Mouse (Mus musculus) heart, embryonic 13.5 days (tissue): ENCODE measurements at regions not wholly inside any gene's neighbourhood (a gene's known extent, or its start where the extent isn't known, plus 50 kb on each side); places are given as distances from the start of the nearest gene placed in this dataset.
"Not testable (repeated sequence)": the region's sequence is repeated elsewhere in the genome, so short reads cannot be mapped to it uniquely, and the experiment has no call there.

Source experiments
- ATAC-seq: fragments of 200-750 bp; cut with Nextera tagmentation; 2 replicates; pipeline ENCODE4 v1.8.0; 2017; ENCODE audit warnings: moderate TSS enrichment; ENCODE audit not compliant: insufficient number of reproducible peaks, low FRiP score, low TSS enrichment; ENCODE audit errors: extremely low read depth
- H3K27ac ChIP-seq: fragments of 300-500 bp; sonication (generic); replicated peaks from 2 replicates; pipeline ENCODE4 v1.5.1; 2015; ENCODE audit warnings: moderate library complexity, mild to moderate bottlenecking, inconsistent platforms
- H3K27me3 ChIP-seq: fragments of 300-500 bp; sonication (generic); replicated peaks from 2 replicates; pipeline ENCODE4 v1.6.1; 2015; ENCODE audit warnings: mild to moderate bottlenecking, inconsistent platforms
- H3K36me3 ChIP-seq: fragments of 300-500 bp; sonication (generic); 2 replicates; pipeline ENCODE4 v1.6.1; 2015; ENCODE audit warnings: mild to moderate bottlenecking, inconsistent platforms
- H3K4me1 ChIP-seq: fragments of 300-500 bp; sonication (generic); 2 replicates; pipeline ENCODE4 v1.6.1; 2015; ENCODE audit warnings: inconsistent platforms
- H3K4me2 ChIP-seq: fragments of 300-500 bp; sonication (generic); 2 replicates; pipeline ENCODE4 v1.6.1; 2015; ENCODE audit warnings: inconsistent platforms, mild to moderate bottlenecking, moderate library complexity
- H3K4me3 ChIP-seq: fragments of 300-500 bp; sonication (generic); 2 replicates; pipeline ENCODE4 v1.5.1; 2015; ENCODE audit warnings: moderate library complexity, mild to moderate bottlenecking, inconsistent platforms
- H3K9ac ChIP-seq: fragments of 300-500 bp; sonication (generic); 2 replicates; pipeline ENCODE4 v1.6.1; 2015; ENCODE audit warnings: inconsistent platforms, mild to moderate bottlenecking, moderate library complexity
- H3K9me3 ChIP-seq: fragments of 300-500 bp; sonication (generic); 2 replicates; pipeline ENCODE4 v1.6.1; 2016; ENCODE audit warnings: inconsistent platforms
- WGBS: fragments of 180-500 bp; shearing (Covaris S2); methylation state at CpG from one replicate; pipeline ENCODE4 v1.1.7; 2015; ENCODE audit warnings: mixed read lengths; 5-methylcytosine and 5-hydroxymethylcytosine counted together

DNA sequence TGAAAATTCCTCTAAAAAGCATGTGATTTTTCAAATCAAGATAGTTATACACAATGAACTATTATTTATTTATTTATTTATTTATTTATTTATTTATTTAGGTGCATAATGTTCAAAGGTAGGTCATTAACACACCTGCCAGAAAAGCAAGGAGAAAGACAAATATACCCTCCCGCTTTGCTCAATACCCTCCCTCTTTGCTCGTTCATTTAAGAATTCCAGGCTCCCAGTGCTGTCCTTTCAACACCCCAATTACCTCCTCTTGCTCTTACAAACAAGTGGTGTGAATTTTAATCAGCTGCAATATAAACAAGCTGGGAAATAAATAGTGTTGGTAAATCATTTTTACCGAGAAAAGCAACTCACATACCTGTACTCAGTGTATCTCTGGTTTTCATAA lies 1041.6 kb upstream of the Gje1 start:
- no peaks in the 10 kb centered on the region for H3K9me3 ChIP-seq
- H3K4me3 ChIP-seq: peak overlapping the region; percentile 31
- peak overlapping the region; percentile 25; the same call in 1 of the 2 replicates for H3K27ac ChIP-seq
- H3K9ac ChIP-seq: no peak overlapping the region
- H3K27me3 ChIP-seq: no peaks in the 10 kb centered on the region
- WGBS: 14% methylated on average over 3 of the region's 3 CpGs
- no peaks in the 10 kb centered on the region for H3K36me3 ChIP-seq
- H3K4me1 ChIP-seq: peaks cover 14% of the 10 kb centered on the region
- peak overlapping the region; percentile 61 for H3K4me2 ChIP-seq
- no peak for ATAC-seq

DNA sequence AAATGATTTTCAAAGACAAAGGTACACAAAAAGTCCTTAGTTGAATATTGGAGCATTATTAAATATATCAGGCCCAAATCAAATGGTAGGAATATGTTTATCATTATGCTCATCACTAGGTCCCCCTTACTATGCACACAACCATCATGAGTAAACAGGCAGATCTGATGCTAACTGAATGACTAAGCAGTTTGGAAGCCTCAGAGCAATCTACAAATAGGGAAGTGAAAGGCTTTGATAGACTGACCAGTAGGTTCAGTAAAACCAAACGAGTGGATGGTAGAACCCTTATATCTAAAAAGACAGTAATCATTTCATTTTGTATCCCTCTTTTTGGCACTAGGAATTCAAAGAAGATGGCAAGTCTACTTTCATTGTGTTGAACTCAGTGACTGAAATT lies 1039.5 kb upstream of the Gje1 start:
- no peak overlapping the region for H3K27ac ChIP-seq
- H3K4me2 ChIP-seq: no peak overlapping the region
- WGBS: 55% methylated on average over 1 of the region's 1 CpGs
- no peak overlapping the region for H3K4me3 ChIP-seq
- no peaks in the 10 kb centered on the region for H3K9me3 ChIP-seq
- no peak overlapping the region for H3K9ac ChIP-seq
- H3K36me3 ChIP-seq: no peaks in the 10 kb centered on the region
- peaks cover 14% of the 10 kb centered on the region for H3K4me1 ChIP-seq
- ATAC-seq: no peak
- no peaks in the 10 kb centered on the region for H3K27me3 ChIP-seq

DNA sequence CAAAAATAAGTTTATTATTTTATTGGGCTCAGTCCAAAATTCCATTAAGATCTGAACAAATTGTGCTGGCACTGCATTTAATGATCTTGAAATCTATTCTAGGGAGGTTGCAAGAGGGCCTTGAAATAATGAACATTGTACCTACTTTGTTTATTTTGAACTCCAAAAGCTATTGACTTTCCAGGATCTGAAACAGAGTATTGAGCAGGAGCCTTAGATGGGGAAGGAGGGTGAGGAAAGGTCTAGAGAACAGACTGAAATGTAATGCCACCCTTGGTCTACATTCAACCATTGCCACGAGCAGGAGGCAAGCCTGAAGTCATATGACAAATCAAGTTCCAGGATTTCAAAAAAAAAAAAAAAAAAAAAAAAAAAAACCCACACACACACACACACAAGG lies 1028.9 kb upstream of the Gje1 start:
- no peak overlapping the region for H3K27ac ChIP-seq
- 50% methylated on average over 1 of the region's 1 CpGs for WGBS
- no peaks in the 10 kb centered on the region for H3K4me1 ChIP-seq
- no peaks in the 10 kb centered on the region for H3K36me3 ChIP-seq
- H3K9ac ChIP-seq: no peak overlapping the region
- no peak overlapping the region for H3K4me3 ChIP-seq
- ATAC-seq: no peak
- H3K9me3 ChIP-seq: no peaks in the 10 kb centered on the region
- no peak overlapping the region for H3K4me2 ChIP-seq
- H3K27me3 ChIP-seq: no peaks in the 10 kb centered on the region

DNA sequence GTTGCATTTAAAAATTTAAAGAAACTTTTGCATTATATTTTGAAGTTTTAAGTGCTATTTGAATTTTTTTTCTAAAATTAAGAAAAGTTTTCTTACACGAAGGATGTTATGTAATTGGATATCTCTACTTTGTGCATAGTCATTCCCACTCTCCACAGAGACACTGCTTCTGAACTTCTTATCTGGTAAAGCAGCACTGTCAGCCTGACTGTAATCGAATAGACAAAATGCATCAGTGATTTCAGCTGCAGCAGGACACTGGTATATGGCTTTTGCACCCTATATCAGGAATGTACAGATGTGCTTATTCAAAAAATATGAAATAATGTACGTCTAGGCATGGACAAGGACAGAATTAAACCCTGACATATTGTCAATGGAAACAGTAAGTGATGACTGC lies 1020.6 kb upstream of the Gje1 start:
- no peak for ATAC-seq

DNA sequence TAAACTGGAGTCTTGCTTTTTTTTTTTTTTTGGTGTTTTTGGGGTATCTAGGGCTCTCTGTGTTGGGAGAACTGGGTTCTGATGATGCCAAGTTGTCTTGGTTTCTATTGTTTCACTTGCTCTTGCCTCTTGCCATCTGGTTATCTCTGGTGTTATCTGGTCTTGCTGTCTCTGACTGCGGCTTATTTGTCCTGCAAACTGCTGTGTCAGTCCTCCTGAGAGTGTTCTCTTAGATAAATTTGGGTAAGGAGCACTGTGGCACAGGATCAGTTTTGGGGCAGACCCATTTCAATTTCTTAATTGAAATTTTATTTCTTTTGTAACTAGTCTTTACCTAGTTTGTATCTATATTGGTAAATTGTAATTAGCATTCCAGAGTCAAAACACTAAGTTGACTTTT lies 1013.3 kb upstream of the Gje1 start:
- no peaks in the 10 kb centered on the region for H3K36me3 ChIP-seq
- H3K4me2 ChIP-seq: no peak overlapping the region
- no peak overlapping the region for H3K4me3 ChIP-seq
- no peak overlapping the region for H3K27ac ChIP-seq
- no peaks in the 10 kb centered on the region for H3K27me3 ChIP-seq
- no peaks in the 10 kb centered on the region for H3K9me3 ChIP-seq
- 52% methylated on average over 1 of the region's 1 CpGs for WGBS
- ATAC-seq: no peak
- no peak overlapping the region for H3K9ac ChIP-seq
- H3K4me1 ChIP-seq: no peaks in the 10 kb centered on the region

More for the DNA sequence above, 1020.6 kb upstream of the Gje1 start:
- no peak overlapping the region for H3K4me2 ChIP-seq
- H3K4me3 ChIP-seq: no peak overlapping the region
- H3K36me3 ChIP-seq: no peaks in the 10 kb centered on the region
- H3K27ac ChIP-seq: no peak overlapping the region
- WGBS: 51% methylated on average over 3 of the region's 3 CpGs
- no peaks in the 10 kb centered on the region for H3K27me3 ChIP-seq
- H3K4me1 ChIP-seq: no peaks in the 10 kb centered on the region
- H3K9ac ChIP-seq: no peak overlapping the region
- no peaks in the 10 kb centered on the region for H3K9me3 ChIP-seq

DNA sequence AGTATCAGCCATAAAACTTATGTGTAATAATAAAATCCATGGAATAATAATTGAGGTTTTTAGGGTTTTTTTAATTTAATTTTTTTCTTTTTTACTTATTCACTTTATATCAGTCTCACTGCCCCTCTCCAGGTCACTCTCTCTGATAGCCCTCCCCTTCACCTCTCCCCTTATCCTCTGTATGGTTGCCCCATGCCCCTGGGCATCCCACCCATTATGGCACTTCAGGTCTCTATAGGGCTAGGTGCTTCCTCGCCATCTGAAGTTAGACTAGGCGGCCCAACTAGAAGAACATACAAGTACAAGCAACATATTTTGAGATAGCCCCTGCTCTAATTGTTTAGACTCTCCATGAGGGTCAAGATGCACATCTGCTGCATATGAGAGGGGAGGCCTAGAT lies 979.9 kb upstream of the Gje1 start:
- WGBS: 84% methylated on average over 2 of the region's 2 CpGs
- no peaks in the 10 kb centered on the region for H3K36me3 ChIP-seq

DNA sequence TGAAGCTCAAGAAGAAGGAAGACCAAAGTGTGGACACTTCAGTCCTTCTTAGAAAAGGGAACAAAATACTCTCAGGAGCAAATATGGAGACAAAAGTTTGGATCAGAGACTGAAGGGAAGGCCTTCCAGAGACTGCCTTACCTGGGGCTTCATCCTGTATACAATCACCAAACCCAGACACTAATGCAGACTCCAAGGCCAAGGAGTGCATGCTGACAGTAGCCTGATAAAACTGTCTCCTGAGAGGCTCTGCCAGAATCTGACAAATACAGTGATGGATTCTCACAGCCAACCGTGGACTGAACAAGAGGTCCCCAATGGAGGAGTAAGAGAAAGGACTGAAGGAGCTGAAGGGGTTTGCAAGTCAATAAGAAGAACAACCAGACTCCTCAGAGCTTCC lies 979.0 kb upstream of the Gje1 start:
- Histone ChIP-seq H3K4me1 (no peaks in the 10 kb centered on the region), H3K4me3 (no peak overlapping the region), H3K27ac (no peak overlapping the region), H3K9ac (no peak overlapping the region), H3K4me2 (no peak overlapping the region), H3K27me3 (no peaks in the 10 kb centered on the region), H3K36me3 (no peaks in the 10 kb centered on the region), H3K9me3 (no peaks in the 10 kb centered on the region)
- 66% methylated on average over 1 of the region's 1 CpGs for WGBS
- no peak for ATAC-seq

More for the DNA sequence above, 979.9 kb upstream of the Gje1 start:
- H3K9me3 ChIP-seq: no peaks in the 10 kb centered on the region
- no peaks in the 10 kb centered on the region for H3K4me1 ChIP-seq
- H3K4me2 ChIP-seq: no peak overlapping the region
- no peak overlapping the region for H3K4me3 ChIP-seq
- H3K27ac ChIP-seq: no peak overlapping the region
- no peak overlapping the region for H3K9ac ChIP-seq
- H3K27me3 ChIP-seq: no peaks in the 10 kb centered on the region
- ATAC-seq: no peak

DNA sequence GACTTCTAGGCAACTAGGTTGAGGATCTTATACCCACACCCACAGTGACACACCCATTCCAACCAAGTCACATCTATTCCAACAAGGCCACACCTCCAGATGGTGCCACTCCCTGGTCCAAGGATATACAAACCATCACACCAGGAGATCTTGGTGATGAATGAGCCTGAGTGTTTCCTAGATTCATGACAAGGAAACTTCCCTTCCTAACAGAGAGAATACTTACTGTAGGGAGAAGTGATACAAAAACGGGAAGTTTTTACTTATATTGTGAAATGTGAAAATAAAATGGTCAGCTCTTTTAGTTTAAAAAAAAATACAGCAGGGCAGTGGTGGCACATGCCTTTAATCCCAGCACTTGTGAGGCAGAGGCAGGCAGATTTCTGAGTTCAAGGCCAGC lies 953.6 kb upstream of the Gje1 start:
- WGBS: 72% methylated on average over 1 of the region's 1 CpGs
- ATAC-seq, H3K27ac ChIP-seq, H3K4me3 ChIP-seq, H3K9ac ChIP-seq, H3K4me2 ChIP-seq, H3K27me3 ChIP-seq, H3K4me1 ChIP-seq, H3K9me3 ChIP-seq, H3K36me3 ChIP-seq: not testable (repeated sequence)
